Mouse (Mus musculus) A20 (cell line): Measurements from ENCODE around the gene Mapk1ip1.

Source experiments
- DNase-seq: peaks from one replicate; pipeline ENCODE4 v3.0.0-alpha.2; 2011; ENCODE audit warnings: low read depth, low spot score

Mapk1ip1 gene

DNA sequence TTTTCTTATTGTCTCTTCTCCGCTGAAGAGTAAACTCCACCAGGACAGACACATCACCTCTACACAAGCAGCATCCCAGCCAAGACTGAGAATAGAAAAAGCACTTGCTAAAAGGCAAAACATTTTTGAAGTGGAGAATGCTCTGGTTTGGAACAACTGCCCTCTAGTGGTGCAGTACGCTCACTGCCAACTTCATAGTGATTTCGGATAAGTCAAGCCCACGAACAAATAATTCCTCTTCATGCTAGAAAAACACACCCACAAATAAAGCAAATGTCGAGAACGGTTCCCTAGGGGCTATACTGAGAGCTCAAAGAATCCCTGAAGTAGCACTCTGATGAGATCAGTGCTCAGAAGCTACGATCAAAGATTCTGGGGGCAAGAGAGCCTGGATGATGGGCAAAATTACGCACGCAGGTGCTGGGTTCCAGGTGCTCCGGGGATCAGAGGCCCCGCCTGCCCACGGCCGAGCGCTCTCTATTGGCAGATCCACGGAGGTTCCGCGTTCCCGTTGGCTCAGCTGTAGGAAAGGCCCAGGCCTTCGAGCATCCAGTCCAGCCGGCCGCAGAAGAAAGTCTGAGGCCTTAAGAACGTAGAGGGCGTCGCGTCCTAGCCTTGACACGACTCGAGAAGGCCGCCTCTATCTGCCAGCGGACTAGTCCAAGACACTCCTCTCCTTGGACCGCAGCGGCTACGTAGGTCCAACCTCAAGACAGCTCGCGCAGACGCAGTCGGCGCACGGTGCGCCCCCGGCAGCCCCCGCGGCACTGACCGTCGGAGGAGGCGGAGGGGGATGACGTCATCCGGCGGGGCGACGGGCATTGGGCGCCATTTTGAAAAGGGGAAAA lies at the start of gene Mapk1ip1, which contains the start of gene Ppp2r2d:
Gene Mapk1ip1 (minus strand): TSS at position 730 of the 848 bp plus-strand sequence.
Gene Ppp2r2d (plus strand): TSS at position 536 of the 848 bp plus-strand sequence.
- peak; percentile 98 for DNase-seq

DNA sequence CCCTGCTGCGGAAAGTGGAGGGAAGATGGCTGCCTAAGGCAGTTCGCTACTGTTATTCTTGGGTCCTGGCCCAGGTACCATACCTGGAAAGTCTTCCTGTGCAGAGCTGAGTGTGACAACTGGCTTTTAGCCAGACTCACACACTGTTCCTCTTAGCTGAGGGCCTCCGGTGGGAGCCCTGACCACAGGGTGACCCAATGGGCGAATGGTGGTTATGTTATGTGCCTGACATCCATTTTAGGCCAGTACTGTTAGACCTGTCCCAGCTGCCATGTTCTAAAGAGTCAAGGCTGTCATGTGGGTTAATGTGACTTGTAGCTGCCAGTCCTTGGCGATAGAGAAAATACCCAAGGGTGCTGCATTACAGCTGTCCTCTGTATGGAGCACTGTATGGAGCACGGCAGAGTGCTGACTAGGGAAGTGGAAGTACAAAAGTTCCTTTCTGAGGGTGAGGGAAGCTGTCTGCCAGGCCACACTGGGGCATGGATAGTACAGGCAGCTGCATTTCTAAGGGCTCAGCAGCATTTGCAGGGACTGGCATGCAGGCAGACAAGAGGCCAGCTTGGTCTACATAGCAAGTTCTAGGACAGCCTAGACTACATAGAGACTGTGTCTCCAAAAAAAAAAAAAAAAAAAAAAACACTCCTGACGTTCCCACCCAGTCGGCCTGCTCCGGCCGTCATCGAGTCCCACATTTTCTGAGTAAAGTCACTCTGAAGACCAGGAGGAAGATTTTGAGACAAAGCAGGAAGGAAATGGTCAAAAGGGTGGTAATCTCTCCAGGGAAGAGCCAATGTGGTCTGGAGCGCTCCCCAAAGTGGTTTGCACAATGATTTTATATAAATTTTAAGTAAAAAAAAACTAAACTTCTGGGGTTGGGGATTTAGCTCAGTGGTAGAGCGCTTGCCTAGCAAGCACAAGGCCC lies 39.6 kb upstream of the Mapk1ip1 start:
- peak; percentile 27 for DNase-seq

DNA sequence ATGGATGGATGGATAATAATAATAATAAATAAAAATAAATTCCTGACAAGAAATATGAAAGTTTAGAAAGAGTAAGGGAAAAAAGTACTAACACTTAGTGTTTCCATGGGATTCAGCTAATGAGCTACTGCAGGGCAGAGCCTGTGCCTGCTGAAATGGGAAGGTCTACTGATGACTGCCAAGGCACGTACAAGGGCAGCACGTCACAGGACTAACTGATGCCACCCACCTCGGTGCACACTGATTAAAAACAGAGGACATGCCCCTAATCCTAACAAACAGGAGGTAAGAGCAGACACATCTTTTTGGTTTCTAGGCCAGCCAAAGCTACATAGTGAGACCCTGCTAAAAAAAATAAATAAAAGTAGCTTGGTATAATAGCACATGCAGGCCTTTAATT lies 37.7 kb upstream of the Mapk1ip1 start:
- no peak for DNase-seq

DNA sequence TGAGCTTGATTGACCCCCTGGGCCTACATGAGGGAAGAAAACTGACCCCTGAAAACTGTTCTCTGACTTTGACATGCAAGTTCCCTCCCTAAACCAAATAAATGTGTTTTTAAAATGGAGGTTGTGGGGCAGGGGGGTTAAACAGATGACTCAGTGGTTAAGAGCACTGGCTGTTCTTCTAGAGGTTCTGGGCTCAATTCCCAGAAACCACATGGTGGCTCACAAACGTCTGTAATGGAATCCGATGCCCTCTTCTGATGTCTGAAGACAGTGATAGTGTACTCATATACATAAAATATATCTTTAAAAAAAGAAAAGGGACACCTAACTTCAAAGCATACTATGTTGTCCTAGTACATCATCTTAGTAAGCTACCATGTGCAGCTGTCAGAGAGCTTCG lies 29.0 kb upstream of the Mapk1ip1 start:
- no peak for DNase-seq

DNA sequence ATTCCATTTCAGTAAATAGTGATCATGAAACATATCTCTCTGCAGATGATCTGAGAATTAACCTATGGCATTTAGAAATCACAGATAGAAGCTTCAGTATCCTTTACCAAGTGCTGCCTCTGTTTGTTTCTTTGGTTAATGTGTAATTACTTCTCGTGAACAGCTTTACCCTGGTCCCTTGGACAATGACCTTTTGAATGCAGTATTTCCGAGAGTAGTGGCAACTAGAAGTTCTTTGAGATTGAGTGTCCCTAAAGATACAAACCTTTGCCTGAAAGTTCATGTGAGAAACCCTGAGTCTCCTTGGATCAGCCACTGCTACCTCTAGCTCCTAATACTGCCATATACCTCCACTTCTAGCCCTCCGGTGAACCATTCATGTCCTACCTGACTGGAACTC lies 26.9 kb upstream of the Mapk1ip1 start:
- DNase-seq, result no peak

DNA sequence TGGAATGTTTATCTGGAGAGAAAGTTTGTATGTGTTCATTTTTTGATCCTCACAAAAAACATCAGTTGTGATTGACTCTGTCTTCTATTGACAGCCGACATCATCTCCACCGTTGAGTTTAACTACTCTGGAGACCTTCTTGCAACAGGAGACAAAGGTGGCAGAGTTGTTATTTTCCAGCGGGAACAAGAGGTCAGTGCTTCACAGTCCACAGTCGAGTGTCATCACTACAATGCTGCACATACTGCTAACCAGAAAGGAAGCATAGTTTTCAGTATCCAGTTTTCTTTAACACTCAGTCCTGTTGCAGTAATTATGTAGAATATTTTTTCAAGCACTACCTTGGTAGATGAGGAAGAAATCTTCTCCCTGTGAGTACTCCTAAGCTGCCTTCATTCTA lies 22.2 kb upstream of the Mapk1ip1 start:
- DNase-seq, result no peak

DNA sequence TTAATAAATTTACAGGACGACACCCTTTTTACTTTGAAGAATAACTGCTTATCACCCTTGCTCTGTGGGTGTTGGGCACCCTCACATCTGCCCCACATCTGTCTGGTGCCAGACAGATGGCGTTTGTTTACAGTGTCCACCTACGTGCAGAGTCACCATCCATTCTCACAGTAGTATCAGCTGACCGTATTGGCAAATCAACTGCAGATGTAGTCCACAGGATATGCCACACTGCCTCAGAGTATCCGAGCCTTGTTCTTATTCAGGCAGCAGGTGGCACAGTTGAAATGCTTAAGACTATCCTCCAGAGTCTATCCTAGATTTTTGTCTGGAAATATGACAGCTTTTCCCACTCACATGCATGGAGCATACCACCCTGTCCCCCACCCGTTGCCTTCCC lies 21.2 kb upstream of the Mapk1ip1 start:
- no peak for DNase-seq

DNA sequence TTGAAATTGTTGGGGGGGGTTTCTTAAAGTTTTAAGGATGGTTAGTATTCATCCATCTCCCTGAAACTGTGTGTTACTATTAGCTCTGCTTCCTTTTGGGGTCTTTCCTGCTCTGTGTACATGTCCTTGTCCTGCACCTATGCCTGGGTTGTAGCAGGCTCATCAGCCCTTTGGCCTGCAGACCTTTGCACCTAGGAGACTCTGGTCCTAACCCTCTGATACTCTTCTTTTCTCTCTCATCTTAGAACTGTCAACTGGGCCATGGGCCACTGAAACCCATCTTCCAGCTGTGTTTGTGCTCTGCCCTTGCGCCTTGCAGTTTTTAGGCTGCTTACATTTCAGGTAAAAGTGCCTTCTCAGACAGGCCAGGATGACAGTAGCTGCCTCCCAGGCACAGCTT lies 18.7 kb upstream of the Mapk1ip1 start:
- DNase-seq, result no peak

DNA sequence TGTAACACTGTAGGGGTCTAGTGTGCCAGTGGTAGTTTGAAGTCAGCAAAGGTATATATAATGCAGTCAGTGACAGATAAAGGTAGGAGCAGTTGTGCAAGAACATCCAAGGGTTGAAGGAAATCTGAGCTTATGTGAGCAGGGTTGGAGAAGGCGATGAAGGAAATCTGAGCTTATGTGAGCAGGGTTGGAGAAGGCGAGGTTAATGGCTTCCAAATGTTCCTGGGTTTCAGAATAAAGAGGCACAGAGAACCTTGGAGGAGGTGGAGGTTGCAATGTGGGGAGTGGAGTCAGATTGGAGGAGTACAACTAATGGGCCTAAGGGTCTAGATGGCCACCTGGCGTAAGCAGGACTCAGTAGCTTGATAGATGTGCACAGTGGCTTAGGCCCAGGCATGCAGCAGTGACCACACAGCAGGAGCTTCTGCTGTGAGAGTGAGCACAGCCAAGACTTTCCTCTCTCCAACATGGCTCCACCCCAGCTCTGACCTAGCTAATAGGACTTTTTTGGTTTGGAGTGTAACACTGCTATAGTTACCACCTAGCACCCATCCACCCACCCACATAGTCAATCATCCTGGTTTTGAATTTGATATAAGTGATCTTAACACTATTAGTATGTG lies 18.0 kb upstream of the Mapk1ip1 start:
- DNase-seq, result no peak

DNA sequence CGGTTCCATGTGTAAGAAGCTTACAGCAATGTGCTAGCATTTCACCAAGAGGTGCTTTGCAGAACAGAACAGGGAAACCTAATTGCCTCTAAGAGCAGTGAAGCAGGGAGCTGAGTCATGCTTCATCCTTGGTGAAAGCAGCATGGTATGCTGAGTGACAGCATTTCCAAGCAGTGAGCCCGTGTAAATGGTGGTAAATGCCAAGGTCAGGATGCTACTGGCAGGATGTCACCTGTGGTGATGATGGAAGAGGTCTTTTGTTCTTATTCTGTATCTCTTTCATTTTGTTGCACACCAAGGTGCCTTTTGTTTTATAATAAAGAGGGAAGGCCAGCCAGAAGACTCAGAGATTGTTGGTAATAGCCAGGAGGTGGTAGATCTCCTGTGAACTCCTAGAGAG lies 10.6 kb upstream of the Mapk1ip1 start:
- DNase-seq, result no peak

DNA sequence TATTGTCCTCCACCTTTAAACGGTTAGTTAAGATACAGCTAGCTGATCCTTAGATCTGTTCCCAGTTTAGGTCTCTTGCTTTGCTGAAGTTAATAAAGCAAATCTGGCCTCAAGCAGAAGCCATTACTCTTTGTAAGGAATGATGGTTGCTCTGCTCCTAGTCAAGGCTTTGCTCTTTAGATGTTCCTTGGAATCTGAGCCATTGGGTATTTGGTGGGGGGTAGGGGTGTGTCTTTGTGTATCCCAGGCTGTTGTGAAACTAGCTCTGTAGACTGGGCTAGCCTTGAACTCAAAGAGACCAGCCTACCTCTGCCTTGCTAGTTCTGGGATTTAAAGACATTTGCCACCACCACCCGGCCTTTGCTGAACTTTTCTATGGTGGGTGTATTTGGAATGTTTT lies 8.1 kb upstream of the Mapk1ip1 start:
- no peak for DNase-seq

DNA sequence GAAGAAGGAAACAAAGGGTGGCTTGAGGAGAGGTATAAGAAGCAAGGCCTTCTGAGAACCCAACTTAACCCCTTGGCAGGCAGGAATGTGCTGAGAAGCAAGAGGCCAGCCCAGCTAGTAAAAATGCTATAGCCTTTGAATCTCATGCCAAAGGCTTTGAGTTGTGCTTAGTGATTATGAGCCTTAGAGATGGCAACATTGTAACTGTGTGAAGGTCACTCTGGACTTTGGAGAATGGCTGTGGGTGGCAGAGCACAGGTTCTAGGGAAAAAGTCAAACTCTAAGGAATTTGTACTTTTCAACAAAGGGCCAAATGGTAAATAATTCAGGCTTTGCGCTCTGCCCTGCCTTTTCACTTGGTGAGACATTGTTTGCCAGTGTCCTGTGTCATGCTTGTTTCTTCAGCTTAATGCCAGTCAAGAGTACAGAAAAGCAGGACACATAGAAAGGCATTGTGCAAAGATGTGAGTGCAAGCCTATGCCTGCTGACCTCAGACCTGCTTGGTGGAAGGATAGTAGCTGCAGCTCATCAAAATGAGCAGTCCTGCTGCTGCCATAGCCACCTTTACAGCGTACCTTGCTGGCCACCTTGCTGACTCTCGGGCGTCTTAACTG lies 7.5 kb upstream of the Mapk1ip1 start:
- DNase-seq, result no peak

DNA sequence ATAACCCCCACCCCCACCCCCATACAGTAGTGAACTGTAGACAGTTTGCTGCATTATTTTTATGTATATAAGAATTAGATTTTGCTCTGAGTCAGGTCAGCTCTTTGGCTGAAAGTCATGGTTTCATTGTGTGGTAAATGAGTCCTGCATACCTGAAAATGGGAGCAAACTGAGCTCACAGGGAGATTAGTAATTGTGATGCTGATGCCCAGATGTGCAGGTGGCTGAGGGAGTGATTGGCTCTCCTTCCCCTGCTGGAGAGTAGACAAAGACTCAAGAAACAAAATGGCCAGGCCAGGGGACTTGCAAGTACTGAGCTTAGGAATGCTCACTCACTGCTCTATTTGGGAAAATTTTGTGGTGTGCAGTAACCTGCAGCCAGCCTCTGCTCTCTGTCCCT lies 4.0 kb upstream of the Mapk1ip1 start:
- DNase-seq, result no peak

DNA sequence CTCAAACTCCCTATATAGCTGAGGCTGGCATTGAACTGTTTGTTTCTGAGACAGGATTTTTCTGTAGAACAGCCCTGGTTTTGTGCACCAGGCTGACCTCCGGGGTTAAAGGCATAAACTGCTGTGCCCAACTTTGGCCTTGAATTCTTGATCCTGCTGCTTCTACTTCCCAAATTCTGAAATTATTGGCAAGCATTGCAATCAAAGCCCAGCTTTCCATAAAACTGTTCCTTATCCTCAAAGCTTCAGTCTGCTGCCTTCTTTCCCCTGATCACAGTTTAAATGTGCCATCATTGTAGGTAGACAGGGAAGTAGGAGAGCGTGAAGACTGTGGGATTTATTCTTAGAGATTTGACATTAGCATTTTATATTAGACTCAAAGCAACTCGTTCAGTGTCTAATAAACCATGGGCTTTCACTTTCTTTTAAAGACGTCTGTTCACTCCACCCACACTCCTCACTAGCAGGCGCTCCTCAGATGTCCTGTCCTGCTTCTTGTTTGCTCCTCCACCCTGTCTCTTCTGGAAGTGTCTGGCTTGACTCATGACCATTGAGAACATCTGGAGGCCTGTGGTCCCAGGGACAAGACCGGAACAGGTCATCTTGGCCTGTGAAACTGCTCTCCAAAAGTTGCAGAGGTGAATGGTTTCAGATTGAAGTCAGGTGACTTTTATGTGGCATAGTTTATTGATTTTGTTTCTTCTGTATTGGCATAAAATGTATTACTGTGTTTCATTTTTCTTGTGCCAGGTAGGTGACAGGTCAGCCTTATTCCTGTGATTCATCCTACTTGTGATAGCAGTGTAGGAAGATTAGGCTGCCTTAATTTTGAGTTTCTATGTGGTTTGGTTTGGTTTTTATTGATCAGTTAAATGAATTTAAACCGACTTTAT lies 2.2 kb upstream of the Mapk1ip1 start:
- peak; percentile 39 for DNase-seq

DNA sequence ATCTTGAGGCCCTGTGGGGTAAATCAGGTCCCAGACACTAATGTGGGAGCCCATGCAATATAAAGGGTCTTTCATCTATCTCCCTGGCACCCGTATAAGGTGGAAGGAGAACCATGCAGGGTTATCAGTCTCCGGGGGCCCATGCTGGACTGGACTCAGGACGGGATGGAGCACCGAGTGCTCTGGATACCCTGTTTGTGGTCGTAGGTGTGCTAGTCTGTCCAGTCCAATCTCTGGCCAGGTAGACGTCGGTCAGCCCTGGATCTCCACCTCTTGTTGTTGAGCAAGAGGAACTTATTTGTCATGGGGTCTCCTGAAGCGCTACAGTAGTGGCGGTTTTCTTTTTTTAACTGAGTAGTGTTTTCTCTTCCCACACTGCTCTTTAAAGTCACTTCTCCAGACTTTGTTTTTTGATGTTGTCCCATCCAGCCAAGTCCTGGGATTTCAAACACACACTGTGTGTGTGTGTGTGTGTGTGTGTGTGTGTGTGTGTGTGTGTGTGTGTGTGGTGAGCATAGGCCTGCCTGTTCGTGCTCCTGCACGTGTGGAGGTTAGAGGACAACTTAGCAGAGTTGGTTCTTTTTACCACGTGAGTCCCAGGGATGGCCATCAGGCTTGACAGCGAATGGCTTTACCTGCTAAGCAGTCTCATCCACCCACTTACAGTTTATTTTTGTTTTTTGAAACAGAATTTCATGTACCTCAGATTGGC lies 1.4 kb upstream of the Mapk1ip1 start:
- peak; percentile 64 for DNase-seq

DNA sequence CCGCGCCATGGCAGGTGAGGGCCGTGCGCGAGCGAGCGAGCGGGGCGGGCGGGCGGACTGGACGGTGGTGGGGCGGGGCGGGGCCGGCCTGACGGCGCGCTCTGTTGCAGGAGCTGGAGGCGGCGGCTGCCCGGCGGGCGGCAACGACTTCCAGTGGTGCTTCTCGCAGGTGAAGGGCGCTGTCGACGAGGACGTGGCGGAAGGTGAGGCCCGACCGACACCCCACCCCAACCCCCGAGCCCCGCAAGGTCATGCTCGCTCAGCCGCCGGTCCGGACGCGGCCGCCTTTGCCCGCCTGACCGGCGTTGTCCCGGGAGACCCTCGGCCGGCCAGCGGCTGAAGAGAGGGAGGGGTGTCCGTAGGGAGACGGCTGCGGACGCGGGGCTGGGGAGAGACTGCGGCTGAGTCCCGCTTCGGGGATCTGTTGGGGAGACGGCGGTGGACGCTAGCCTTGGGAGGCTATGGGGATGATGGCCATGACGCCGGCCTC lies 474 bp upstream of the Mapk1ip1 start:
- DNase-seq, result peak; percentile 56

DNA sequence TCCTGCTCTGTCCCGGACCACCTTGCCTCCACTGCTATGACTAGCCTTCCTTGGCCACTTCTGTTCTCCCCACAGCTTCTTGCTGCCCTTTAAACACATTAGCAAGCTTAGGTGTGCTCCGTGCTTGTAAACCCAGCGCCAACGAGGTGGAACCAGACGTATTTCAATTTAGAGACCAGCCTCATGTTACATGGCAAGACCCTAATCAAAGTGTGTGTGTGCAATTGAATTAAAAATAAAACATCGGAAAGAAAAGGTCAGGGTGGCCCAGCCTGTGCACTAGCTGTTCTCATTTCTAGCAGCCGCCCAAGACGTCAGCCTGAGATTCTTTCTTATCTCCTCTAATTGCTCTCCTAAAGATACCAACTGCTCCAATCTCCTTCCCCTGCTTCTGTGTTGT lies 962 bp downstream of the Mapk1ip1 start:
- DNase-seq, result no peak

DNA sequence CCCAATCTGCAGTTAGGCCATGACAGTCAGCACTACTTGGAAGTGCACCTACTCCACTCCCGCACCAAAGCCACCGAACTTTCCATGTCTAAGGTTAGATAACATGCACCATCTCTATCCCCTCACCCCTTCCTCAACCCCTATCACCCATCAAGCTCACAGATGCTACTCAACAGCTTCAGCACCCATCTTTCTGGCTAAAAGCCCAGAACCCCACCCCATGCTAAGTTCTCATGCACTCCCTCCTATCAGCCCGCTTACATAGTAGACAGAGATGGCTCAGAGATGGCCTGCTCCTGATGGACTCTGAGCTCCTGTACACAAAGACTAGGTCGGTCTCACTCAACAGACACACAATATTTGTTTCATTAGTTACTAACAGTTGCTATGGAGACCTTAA lies 2.7 kb downstream of the Mapk1ip1 start:
- DNase-seq, result no peak

DNA sequence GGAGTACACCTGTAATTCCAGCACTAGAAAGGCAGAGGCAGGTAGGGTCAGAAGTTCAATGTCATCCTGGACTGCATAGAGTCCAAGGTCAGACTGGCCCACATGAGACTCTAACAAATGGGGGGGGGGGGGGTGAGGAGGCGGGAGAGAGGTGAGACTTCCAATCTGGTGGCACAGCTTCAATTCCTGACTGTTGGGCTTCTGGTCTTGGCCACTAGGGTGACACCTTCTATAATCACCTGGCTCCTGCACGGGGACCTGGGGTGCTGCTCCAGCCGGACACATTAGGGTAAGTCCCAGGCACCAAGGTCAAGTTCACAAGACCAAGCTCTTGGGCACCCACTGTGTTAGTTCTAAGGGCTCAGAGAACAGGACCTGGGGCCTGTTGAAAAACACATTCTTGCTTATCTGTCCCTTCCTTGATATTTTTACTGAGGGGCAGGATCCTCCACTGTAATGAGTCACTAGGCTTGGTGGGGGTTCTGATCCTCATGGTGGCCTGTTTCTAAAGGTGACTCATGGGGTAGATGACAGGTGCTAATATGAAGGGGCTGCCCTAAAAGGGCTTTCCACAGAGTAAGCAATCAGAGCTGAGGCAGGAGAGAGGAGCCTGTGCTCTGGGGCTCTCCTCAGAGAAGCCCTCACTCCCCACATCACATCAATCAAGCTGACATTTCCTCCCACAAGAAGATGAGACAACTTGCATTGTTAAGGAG lies 4.5 kb downstream of the Mapk1ip1 start:
- no peak for DNase-seq
